Mouse (Mus musculus) liver, embryonic 15.5 days (tissue): ENCODE measurements around the gene Keap1. TPM values are rescaled to one million over a fixed set of nuclear protein-coding genes. Genes with fewer than 3 reads are reported as not detected.

Experiments
- ATAC-seq: fragments of 200-750 bp; cut with Nextera tagmentation; 2 replicates; pipeline ENCODE4 v1.8.0; 2017; ENCODE audit warnings: moderate number of reproducible peaks, mild to moderate bottlenecking, moderate library complexity; ENCODE audit not compliant: insufficient read depth
- H3K27ac ChIP-seq: fragments of 300-500 bp; sonication (generic); replicated peaks from 2 replicates; pipeline ENCODE4 v1.5.1; 2015; ENCODE audit warnings: mild to moderate bottlenecking, inconsistent platforms
- H3K27me3 ChIP-seq: fragments of 300-500 bp; sonication (generic); 2 replicates; pipeline ENCODE4 v1.6.1; 2015; ENCODE audit warnings: mild to moderate bottlenecking, inconsistent platforms
- H3K36me3 ChIP-seq: fragments of 300-500 bp; sonication (generic); replicated peaks from 2 replicates; pipeline ENCODE4 v1.6.1; 2015; ENCODE audit warnings: moderate library complexity, mild to moderate bottlenecking, inconsistent platforms
- H3K4me1 ChIP-seq: fragments of 300-500 bp; sonication (generic); replicated peaks from 2 replicates; pipeline ENCODE4 v1.6.1; 2015; ENCODE audit warnings: inconsistent platforms
- H3K4me2 ChIP-seq: fragments of 300-500 bp; sonication (generic); 2 replicates; pipeline ENCODE4 v1.6.1; 2015; ENCODE audit warnings: moderate library complexity, mild to moderate bottlenecking, inconsistent platforms
- H3K4me3 ChIP-seq: fragments of 300-500 bp; sonication (generic); replicated peaks from 2 replicates; pipeline ENCODE4 v1.5.1; 2015; ENCODE audit warnings: mild to moderate bottlenecking, inconsistent platforms
- H3K9ac ChIP-seq: fragments of 300-500 bp; sonication (generic); 2 replicates; pipeline ENCODE4 v1.6.1; 2015; ENCODE audit warnings: moderate library complexity, mild to moderate bottlenecking, inconsistent platforms
- H3K9me3 ChIP-seq: fragments of 300-500 bp; sonication (generic); replicated peaks from 2 replicates; pipeline ENCODE4 v1.6.1; 2016; ENCODE audit warnings: inconsistent platforms
- WGBS: fragments of 180-500 bp; shearing (Covaris S2); methylation state at CpG from one replicate; pipeline ENCODE4 v1.1.7; 2015; ENCODE audit warnings: mixed read lengths; ENCODE audit not compliant: insufficient replicate concordance; 5-methylcytosine and 5-hydroxymethylcytosine counted together
- polyA plus RNA-seq: library from polyadenylated mRNA; unstranded; fragments of >200 nt; fragmentation: Nextera tagmentation; extraction: Ambion mirVana; gene quantifications from 2 replicates; pipeline ENCODE4 v1.2.1, GENCODE M21; 2015

Gene Keap1
- polyA plus RNA-seq, 1 experiment from 2014 or later = 27.9 TPM

DNA sequence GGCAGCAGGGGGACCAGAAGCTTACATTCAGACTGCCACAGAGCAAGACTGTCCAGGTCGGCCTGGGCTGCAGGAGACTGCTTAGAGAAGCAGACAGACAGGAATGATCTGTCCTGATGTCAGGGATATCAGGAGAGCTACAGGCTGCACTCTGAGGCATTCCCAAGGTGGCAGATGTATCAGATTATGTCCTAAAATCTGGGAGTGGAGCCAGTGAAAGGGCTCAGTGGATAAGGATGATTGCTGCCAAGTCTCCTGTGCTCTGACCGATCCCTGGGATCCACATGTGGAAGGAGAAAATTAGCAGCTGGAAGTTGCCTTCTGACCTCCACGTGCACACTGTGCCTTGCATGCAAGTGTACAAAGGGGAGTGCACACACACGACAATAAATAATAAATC is 58.8 kb downstream of the Keap1 start:
- no peak overlapping the region for H3K4me2 ChIP-seq
- H3K36me3 ChIP-seq = no peaks in the 10 kb centered on the region
- H3K4me3 ChIP-seq = no peak overlapping the region
- H3K4me1 ChIP-seq = peaks cover 44% of the 10 kb centered on the region
- H3K27ac ChIP-seq = no peak overlapping the region
- no peak for ATAC-seq
- H3K9me3 ChIP-seq = no peaks in the 10 kb centered on the region
- WGBS = 64% methylated on average over 4 of the region's 4 CpGs
- H3K9ac ChIP-seq = no peak overlapping the region
- H3K27me3 ChIP-seq = 0 out of 2 replicates have a peak, but pooled peaks cover 4% of the 10 kb centered on the region

Other genes starting within 250 kb of the Keap1 start
- gene Mrpl4, start 236.6 kb downstream of the Keap1 start, polyA plus RNA-seq = 62.1 and 66.9 TPM in 2 replicates
- gene Icam1, start 223.4 kb downstream of the Keap1 start, polyA plus RNA-seq = 10.2 and 11.3 TPM in 2 replicates
- gene Icam4, start 210.0 kb downstream of the Keap1 start, polyA plus RNA-seq = 195 and 201 TPM in 2 replicates
- 0.25 and 0.43 TPM in 2 replicates for gene Icam5, start 207.3 kb downstream of the Keap1 start, polyA plus RNA-seq
- 0.63 TPM in 1 of 2 replicates, not detected in the other for gene Zglp1, start 172.3 kb downstream of the Keap1 start, polyA plus RNA-seq
- 0.18 and 0.50 TPM in 2 replicates for gene Gm49373, start 166.3 kb downstream of the Keap1 start, polyA plus RNA-seq
- 29.1 and 31.1 TPM in 2 replicates for gene Fdx1l, start 165.7 kb downstream of the Keap1 start, polyA plus RNA-seq
- 1.9 and 2.4 TPM in 2 replicates for gene Gm38431, start 147.4 kb downstream of the Keap1 start, polyA plus RNA-seq
- 21.7 and 23.4 TPM in 2 replicates for gene Raver1, start 147.4 kb downstream of the Keap1 start, polyA plus RNA-seq
- gene Tyk2, start 108.1 kb downstream of the Keap1 start, polyA plus RNA-seq = 7.4 and 8.8 TPM in 2 replicates
- 115 and 122 TPM in 2 replicates for gene Cdc37, start 89.4 kb downstream of the Keap1 start, polyA plus RNA-seq
- 1.7 and 1.8 TPM in 2 replicates for gene Pde4a, start 73.6 kb downstream of the Keap1 start, polyA plus RNA-seq
- 0.06 and 0.07 TPM in 2 replicates for gene S1pr5, start 9.1 kb upstream of the Keap1 start, polyA plus RNA-seq
- gene Atg4d, start 25.9 kb upstream of the Keap1 start, polyA plus RNA-seq = 97.2 and 118 TPM in 2 replicates
- 6.0 and 6.7 TPM in 2 replicates for gene Kri1, start 48.6 kb upstream of the Keap1 start, polyA plus RNA-seq
- gene Cdkn2d, start 52.0 kb upstream of the Keap1 start, polyA plus RNA-seq = 129 and 144 TPM in 2 replicates
- 0.28 and 0.68 TPM in 2 replicates for gene Ap1m2, start 73.0 kb upstream of the Keap1 start, polyA plus RNA-seq
- 16.7 and 17.6 TPM in 2 replicates for gene Slc44a2, start 81.3 kb upstream of the Keap1 start, polyA plus RNA-seq
- gene Ilf3, start 128.5 kb upstream of the Keap1 start, polyA plus RNA-seq = 38.8 and 42.2 TPM in 2 replicates
- 17.4 and 20.0 TPM in 2 replicates for gene Qtrt1, start 172.5 kb upstream of the Keap1 start, polyA plus RNA-seq
- 52.9 and 58.5 TPM in 2 replicates for gene Dnm2, start 185.5 kb upstream of the Keap1 start, polyA plus RNA-seq